Mouse (Mus musculus): ENCODE data around the gene Stoml2. TPM values are rescaled to one million over a fixed set of nuclear protein-coding genes. Genes with fewer than 3 reads are reported as not detected.

The Stoml2 gene
- 10 to 100 TPM; 82.9 to 84.8 TPM for total RNA-seq (2021)
- long read RNA-seq, experiment 1, transcript Stoml2-201 (10 exons, 1,874 nt): major isoform, 109 of 120 reads
- long read RNA-seq, experiment 1, partial matches to known transcripts: 8 of 120 reads
- long read RNA-seq, experiment 1, other reads (novel, unspliced or antisense): 3 of 120 reads
- long read RNA-seq, experiment 2, transcript Stoml2-201 (10 exons, 1,874 nt): major isoform, 126 of 136 reads
- long read RNA-seq, experiment 2, partial matches to known transcripts: 1 of 136 reads
- long read RNA-seq, experiment 2, other reads (novel, unspliced or antisense): 9 of 136 reads

- DNase-seq: peak; percentile 93
Measured at GRCm38 (mm10) chr4:43031237-43031995, at the start of gene Stoml2. Gene Stoml2 (minus strand): TSS chr4:43031710.

GRCm38 (mm10) chr4:43078071-43078718, 46.7 kb upstream of the Stoml2 start:
- intact Hi-C loops (cut with DNase I; ENCODE audit: low total_unique reads): loop anchor here (10.0 kb wide), 1 partner anchor 177 kb away; no protein-coding TSS in a partner anchor
- DNase-seq: peak; percentile 25

More at GRCm38 (mm10) chr4:43031237-43031995, at the start of gene Stoml2:
- intact Hi-C loops (cut with DNase I; ENCODE audit: low total_unique reads): no loop called here

DNA sequence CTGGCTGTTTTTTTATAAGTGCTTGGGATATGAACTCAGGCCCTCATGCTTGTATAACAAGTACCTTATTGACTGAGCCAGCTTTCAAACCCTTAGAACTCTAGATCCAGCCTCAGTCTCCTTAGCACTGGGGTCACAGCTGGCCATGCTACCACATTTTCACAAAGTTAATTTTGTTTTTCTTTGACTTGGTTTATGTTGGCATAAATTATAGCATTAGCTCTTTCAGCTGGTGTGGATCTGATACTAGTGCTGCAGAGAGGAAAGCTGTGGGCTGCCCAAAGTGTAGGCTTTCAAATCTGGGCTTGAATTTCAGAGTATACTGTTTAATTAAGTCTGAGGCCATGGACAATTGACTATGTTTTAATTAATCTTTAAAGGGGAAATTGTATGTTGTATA, 43.4 kb upstream of the Stoml2 start:
- DNase-seq: no peak
- intact Hi-C loops (cut with DNase I; ENCODE audit: low total_unique reads): loop anchor here (10.0 kb wide), 1 partner anchor 180 kb away; no protein-coding TSS in a partner anchor

- intact Hi-C loops (cut with DNase I; ENCODE audit: low total_unique reads): no loop called here
Measured at GRCm38 (mm10) chr4:43065471-43065870, 34.0 kb upstream of the Stoml2 start.

DNA sequence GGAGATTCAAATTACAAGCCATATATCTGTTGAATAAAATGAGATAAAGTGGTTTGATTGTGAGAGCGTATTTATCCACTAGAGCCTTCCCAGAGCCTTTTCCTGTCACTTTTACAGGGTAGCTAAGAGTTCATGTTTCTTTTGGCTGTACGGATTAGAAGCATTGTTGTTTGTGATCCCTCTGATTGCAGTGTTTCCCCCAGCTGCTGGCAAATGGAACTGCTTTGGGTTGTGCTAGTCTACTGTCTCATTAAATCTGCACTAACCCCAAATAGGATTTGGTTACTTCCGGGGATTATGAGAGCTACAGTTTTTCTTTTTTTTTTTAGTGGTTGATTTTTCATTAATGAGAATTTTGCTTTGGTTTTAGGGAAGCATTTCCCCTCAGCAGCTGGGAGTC, 28.8 kb upstream of the Stoml2 start:
- no peak for DNase-seq
- intact Hi-C loops (cut with DNase I; ENCODE audit: low total_unique reads): no loop called here

More at GRCm38 (mm10) chr4:43065471-43065870, 34.0 kb upstream of the Stoml2 start:
- no peak for DNase-seq

GRCm38 (mm10) chr4:43059697-43060096, 28.2 kb upstream of the Stoml2 start:
- DNase-seq: no peak
- intact Hi-C loops (cut with DNase I; ENCODE audit: low total_unique reads): loop anchor here (5.0 to 10.0 kb wide), 2 partner anchors 48 to 365 kb away; partner anchors contain the start of gene Fam166b

- intact Hi-C loops (cut with DNase I; ENCODE audit: low total_unique reads): loop anchor here (5.0 to 10.0 kb wide), 2 partner anchors 48 to 366 kb away; partner anchors contain the start of gene Fam166b
- DNase-seq: peak; percentile 85
Measured at GRCm38 (mm10) chr4:43058753-43059654, 27.5 kb upstream of the Stoml2 start, which contains the start of gene Unc13b. Gene Unc13b (plus strand): TSS chr4:43058953.

DNA sequence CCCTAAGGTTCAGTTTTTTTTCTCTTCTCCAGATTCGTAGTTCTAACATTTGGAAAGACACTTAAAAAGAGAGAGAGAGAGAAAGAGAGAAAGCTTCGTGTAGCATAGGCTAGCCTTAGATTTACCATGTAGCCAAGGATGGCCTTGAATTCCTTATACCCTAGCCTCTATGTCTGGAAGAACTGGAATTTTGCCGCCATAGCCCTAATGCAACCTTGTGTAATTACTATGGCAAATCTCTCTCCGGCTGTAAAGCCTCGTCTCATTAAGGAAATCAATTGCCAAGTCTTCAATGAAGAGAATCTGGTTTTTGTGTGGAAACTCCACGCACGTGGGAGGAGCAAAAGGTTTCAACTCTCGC, 26.9 kb upstream of the Stoml2 start:
- intact Hi-C loops (cut with DNase I; ENCODE audit: low total_unique reads): loop anchor here (5.0 to 10.0 kb wide), 2 partner anchors 49 to 366 kb away; partner anchors contain the start of gene Fam166b

GRCm38 (mm10) chr4:43057654-43058053, 26.1 kb upstream of the Stoml2 start:
- intact Hi-C loops (cut with DNase I; ENCODE audit: low total_unique reads): loop anchor here (5.0 to 10.0 kb wide), 2 partner anchors 50 to 367 kb away; partner anchors contain the start of gene Fam166b
- DNase-seq: no peak

More for the DNA sequence above, 26.9 kb upstream of the Stoml2 start:
- DNase-seq: no peak

DNA sequence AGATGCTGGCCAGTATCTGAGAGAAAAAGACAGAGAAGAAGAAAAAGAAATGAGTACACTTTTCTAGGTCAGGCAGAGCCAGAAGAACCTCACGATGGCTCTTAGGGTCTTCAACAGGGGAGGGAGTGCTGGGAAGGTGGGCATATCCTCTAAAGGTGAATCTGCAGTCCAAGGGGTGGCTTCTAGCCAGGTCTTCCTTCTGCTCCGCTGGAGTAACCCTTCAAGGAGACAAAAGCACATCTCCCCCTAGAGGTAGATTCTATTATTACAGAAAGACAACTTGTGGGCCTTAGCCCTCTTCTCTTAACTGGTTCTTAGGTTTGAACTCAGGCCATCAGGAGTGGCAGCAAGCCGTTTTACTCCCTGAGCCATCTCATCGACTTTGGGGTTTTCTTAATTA, 21.1 kb upstream of the Stoml2 start:
- DNase-seq: no peak
- intact Hi-C loops (cut with DNase I; ENCODE audit: low total_unique reads): loop anchor here (10.0 kb wide), 1 partner anchor 372 kb away; the partner anchor contains the start of gene Fam166b

DNA sequence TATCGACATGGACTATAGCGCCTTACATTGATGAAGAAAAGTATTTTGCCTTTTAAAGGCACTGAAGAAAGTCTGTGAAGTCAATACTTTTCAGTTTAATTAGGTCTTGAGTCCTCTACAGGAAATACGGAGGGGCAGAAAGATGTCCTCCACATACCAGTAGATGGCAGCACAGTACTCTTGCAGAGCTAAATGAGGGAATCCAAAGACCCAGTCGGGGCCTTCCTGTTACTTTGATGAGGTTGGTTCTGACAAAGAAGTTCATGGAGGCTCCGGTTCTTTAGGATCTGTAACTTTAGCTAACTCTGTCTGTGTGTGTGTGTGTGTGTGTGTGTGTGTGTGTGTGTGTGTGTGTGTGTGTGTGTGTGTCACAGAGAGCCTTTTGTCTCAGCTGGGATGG, 15.7 kb upstream of the Stoml2 start:
- intact Hi-C loops (cut with DNase I; ENCODE audit: low total_unique reads): loop anchor here (5.0 kb wide), 1 partner anchor 65 kb away; no protein-coding TSS in a partner anchor
- peak; percentile 74 for DNase-seq

DNA sequence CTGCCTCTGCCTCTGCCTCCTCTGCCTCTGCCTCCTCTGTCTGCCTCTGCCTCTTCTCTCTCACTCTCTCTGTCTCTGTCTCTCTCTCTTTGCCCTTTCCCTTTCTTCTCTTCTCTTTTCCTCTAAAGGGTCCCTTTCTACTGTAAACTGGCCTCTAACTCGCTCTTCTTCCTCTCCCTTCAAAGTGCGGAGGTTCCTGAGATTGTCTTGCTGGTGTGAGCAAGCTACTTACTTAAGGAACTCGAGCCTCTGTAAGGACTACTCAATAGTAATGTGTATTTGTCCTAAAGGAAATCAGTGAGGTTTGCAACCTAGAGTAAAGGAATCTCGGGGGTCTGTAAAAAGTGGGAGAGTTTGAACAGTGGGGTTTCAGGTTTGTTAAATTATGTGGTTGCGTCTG, 15.1 kb upstream of the Stoml2 start:
- no peak for DNase-seq

GRCm38 (mm10) chr4:43045659-43046302, 14.3 kb upstream of the Stoml2 start, which contains the start of gene Fam214b:
Gene Fam214b (minus strand): TSS chr4:43046220.
- intact Hi-C loops (cut with DNase I; ENCODE audit: low total_unique reads): loop anchor here (5.0 kb wide), 1 partner anchor 67 kb away; no protein-coding TSS in a partner anchor
- DNase-seq: peak; percentile 98

More for the DNA sequence above, 15.1 kb upstream of the Stoml2 start:
- intact Hi-C loops (cut with DNase I; ENCODE audit: low total_unique reads): loop anchor here (5.0 kb wide), 1 partner anchor 66 kb away; no protein-coding TSS in a partner anchor

DNA sequence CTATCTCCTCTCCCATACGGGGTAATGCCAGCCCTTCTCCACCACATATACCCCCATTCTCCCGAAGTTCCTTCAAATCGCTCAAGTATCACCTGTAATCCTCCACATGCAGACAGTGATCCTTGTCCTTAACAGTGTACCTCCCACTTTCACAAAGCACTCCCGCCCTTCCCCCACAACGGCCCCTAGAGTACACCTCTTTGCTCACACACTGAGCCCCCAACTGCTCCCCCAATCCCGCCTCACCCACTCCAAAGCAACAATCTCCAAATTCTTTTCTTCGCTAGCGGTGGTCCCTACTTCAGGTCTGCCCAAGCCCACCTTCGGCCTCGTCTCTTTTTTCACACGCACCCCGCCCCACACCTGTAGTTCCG, 13.8 kb upstream of the Stoml2 start:
- DNase-seq: peak; percentile 29

DNA sequence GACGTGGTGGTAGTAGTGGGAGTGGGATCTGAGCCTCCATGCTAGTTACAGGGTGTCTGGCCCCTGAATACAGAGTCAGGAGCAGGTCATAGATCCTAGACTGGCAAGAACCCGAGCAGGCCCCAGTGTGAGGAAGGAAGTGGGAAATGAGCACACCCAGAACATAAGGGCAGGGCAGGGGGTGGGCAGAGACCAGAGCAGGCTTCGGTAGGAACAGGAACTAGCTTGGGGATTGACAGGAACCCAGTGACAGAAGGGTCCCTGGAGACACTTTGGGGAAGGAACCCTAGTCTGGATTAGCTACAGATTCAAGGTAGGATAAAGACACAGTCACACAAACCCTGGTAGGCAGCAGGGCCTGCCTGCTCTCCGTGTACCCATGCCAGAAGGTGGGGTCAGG, 13.2 kb upstream of the Stoml2 start:
- no peak for DNase-seq

More for the DNA sequence above, 13.8 kb upstream of the Stoml2 start:
- intact Hi-C loops (cut with DNase I; ENCODE audit: low total_unique reads): loop anchor here (5.0 kb wide), 1 partner anchor 67 kb away; no protein-coding TSS in a partner anchor

DNA sequence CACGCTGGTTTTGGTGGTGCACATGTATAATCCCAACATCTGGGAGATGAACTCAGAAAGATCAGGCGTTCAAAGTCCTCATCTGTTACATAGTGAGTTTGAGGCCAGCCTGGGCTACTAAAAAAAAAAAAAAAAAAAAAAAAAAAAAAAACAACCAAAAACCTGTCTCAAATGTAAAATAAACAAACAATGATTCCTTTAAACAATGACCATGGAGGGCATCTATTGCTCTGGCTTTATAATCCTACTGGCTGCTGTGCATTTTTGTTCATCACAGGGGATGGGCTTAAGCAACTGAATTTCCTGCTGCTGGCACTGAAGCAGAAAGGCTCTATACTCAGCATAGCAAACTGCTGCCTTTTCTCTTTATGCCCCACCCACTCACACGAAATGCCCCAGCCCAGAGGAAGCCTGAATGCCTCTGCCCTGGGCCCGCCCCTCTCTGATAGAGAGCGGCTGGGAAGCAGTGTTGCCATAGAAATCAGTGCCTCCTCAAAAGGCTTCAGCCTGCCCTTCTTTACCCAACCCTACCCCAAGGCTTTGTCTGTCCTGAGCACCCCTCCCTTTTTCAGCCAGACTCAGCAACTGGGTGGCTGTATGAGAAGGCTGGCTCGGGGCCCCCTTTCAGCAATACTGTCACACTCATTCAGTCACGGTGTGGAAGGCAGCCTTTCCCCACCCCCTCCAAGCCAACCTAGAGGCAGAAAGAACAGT, 12.3 kb upstream of the Stoml2 start:
- peak; percentile 50 for DNase-seq
- intact Hi-C loops (cut with DNase I; ENCODE audit: low total_unique reads): no loop called here

More for the DNA sequence above, 13.2 kb upstream of the Stoml2 start:
- intact Hi-C loops (cut with DNase I; ENCODE audit: low total_unique reads): loop anchor here (5.0 kb wide), 1 partner anchor 68 kb away; no protein-coding TSS in a partner anchor
